Mouse (Mus musculus) adrenal gland, postnatal 0 days (tissue): ENCODE measurements around the gene 6030498E09Rik. TPM values are rescaled to one million over a fixed set of nuclear protein-coding genes. Genes with fewer than 3 reads are reported as not detected.

Experiments
- microRNA-seq: library from miRNA; unstranded; fragments of <30 nt; microRNA quantifications from one replicate; pipeline ENCODE4, GENCODE M21; 2016; ENCODE audit warnings: borderline replicate concordance; ENCODE audit not compliant: insufficient number of aligned reads
- polyA plus RNA-seq: library from polyadenylated mRNA; unstranded; fragments of >200 nt; fragmentation: Nextera tagmentation; extraction: Ambion mirVana; gene quantifications from 2 replicates; pipeline ENCODE4 v1.2.1, GENCODE M21; 2015

Gene 6030498E09Rik
- polyA plus RNA-seq = 0.10 and 0.60 TPM in 2 replicates

GRCm38 (mm10) chrX:38772478-38772877, at the start of gene 6030498E09Rik:
Gene 6030498E09Rik, plus strand, starts transcription at chrX:38772671.

Small RNA genes lying within 50 kb of the gene (microRNA-seq; reads per million reads assigned to microRNA genes)
- gene Gm25642 = not detected

Other genes starting within 250 kb of the 6030498E09Rik start
- 13.5 and 21.5 TPM in 2 replicates for gene Cul4b, start 196.5 kb upstream of the 6030498E09Rik start, polyA plus RNA-seq
- 171 and 188 TPM in 2 replicates for gene Mcts1, start 172.1 kb upstream of the 6030498E09Rik start, polyA plus RNA-seq
- gene C1galt1c1, start 137.6 kb upstream of the 6030498E09Rik start, polyA plus RNA-seq = 48.2 and 58.3 TPM in 2 replicates